Mouse (Mus musculus) thymus, adult 2 months (tissue): ENCODE data around the gene Prkg1. TPM values are rescaled to one million over a fixed set of nuclear protein-coding genes. Genes with fewer than 3 reads are reported as not detected.
"Not testable (repeated sequence)": the region's sequence is repeated elsewhere in the genome, so short reads cannot be mapped to it uniquely, and the experiment has no call there.

ENCODE experiments used
- DNase-seq: peaks from one replicate; pipeline ENCODE4 v3.0.0; 2021
- H3K27ac ChIP-seq: fragments of 200-500 bp; 2 replicates; pipeline ENCODE4 v1.5.1; 2012; ENCODE audit warnings: low read length, control low read depth; ENCODE audit not compliant: control insufficient read depth, insufficient read depth
- H3K27me3 ChIP-seq: fragments of 200-500 bp; 2 replicates; pipeline ENCODE4 v1.6.1; 2012; ENCODE audit warnings: mild to moderate bottlenecking, low read length, moderate library complexity, mixed read lengths; ENCODE audit not compliant: control insufficient read depth, insufficient read depth
- H3K36me3 ChIP-seq: fragments of 200-500 bp; 2 replicates; pipeline ENCODE4 v1.6.1; 2012; ENCODE audit warnings: mild to moderate bottlenecking, low read length, moderate library complexity; ENCODE audit not compliant: control insufficient read depth, insufficient read depth
- H3K4me1 ChIP-seq: fragments of 200-500 bp; replicated peaks from 2 replicates; pipeline ENCODE4 v1.6.1; 2012; ENCODE audit warnings: low read length; ENCODE audit not compliant: control insufficient read depth, insufficient read depth
- H3K4me3 ChIP-seq: fragments of 200-500 bp; 2 replicates; pipeline ENCODE4 v1.5.1; 2012; ENCODE audit warnings: mild to moderate bottlenecking, low read length, control low read depth, moderate library complexity; ENCODE audit not compliant: control insufficient read depth, insufficient read depth
- CTCF ChIP-seq: fragments of 200-500 bp; IDR thresholded peaks from 2 replicates; pipeline ENCODE4 v1.5.1; 2012; ENCODE audit warnings: mild to moderate bottlenecking, control low read depth, low read length, moderate library complexity, borderline replicate concordance; ENCODE audit not compliant: control insufficient read depth, poor library complexity, insufficient read depth; ENCODE audit errors: extremely low read depth
- POLR2A ChIP-seq: fragments of 200-500 bp; IDR thresholded peaks from 2 replicates; pipeline ENCODE4 v1.6.1; 2012; ENCODE audit warnings: mild to moderate bottlenecking, low read length, control low read depth, moderate library complexity; ENCODE audit not compliant: control insufficient read depth, poor library complexity, insufficient read depth; ENCODE audit errors: extremely low read depth
- WGBS: fragments of 180-500 bp; shearing (Covaris S2); methylation state at CpG from one replicate; pipeline ENCODE4 v1.1.7; 2018; 5-methylcytosine and 5-hydroxymethylcytosine counted together
- polyA plus RNA-seq: library from polyadenylated mRNA; depleted of rRNA; stranded (reverse); fragments of >200 nt; gene quantifications from 2 replicates; pipeline ENCODE4 v1.2.3, GENCODE M21; 2012

The Prkg1 gene
- polyA plus RNA-seq, 1 experiment, result 0.26 TPM

- Histone ChIP-seq H3K27me3 (no peaks in the 10 kb centered on the region), H3K4me3 (no peak overlapping the region), H3K4me1 (no peaks in the 10 kb centered on the region), H3K36me3 (no peaks in the 10 kb centered on the region), H3K27ac (no peak overlapping the region)
- DNase-seq, result no peak
- TF ChIP-seq CTCF (no peak), POLR2A (no peak)
- 91% methylated on average over 5 of the region's 5 CpGs for WGBS
These were observed 403.3 kb downstream of the Prkg1 start for GRCm38 (mm10) chr19:31361575-31361974.

- 73% methylated on average over 3 of the region's 3 CpGs for WGBS
- DNase-seq, result no peak
- TF ChIP-seq POLR2A (no peak), CTCF (no peak)
- H3K36me3 ChIP-seq, result no peaks in the 10 kb centered on the region
- H3K27me3 ChIP-seq, result no peaks in the 10 kb centered on the region
- H3K4me1 ChIP-seq, result no peaks in the 10 kb centered on the region
- H3K4me3 ChIP-seq, result no peak overlapping the region
- no peak overlapping the region for H3K27ac ChIP-seq
These were observed 403.7 kb downstream of the Prkg1 start for GRCm38 (mm10) chr19:31361161-31361560.

- Histone ChIP-seq H3K4me1 (no peaks in the 10 kb centered on the region), H3K36me3 (no peaks in the 10 kb centered on the region), H3K27me3 (no peaks in the 10 kb centered on the region), H3K27ac (no peak overlapping the region), H3K4me3 (no peak overlapping the region)
- 88% methylated on average over 1 of the region's 1 CpGs for WGBS
- TF ChIP-seq POLR2A, result no peak
- no peak for TF ChIP-seq CTCF
- DNase-seq, result no peak
These were observed 409.9 kb downstream of the Prkg1 start for GRCm38 (mm10) chr19:31354959-31355358.

- not testable (repeated sequence) for H3K27me3 ChIP-seq, H3K4me1 ChIP-seq, DNase-seq, H3K36me3 ChIP-seq, H3K4me3 ChIP-seq, H3K27ac ChIP-seq
These were observed 412.0 kb downstream of the Prkg1 start for GRCm38 (mm10) chr19:31352784-31353183.

GRCm38 (mm10) chr19:31351796-31352195 lies 413.0 kb downstream of the Prkg1 start:
- Histone ChIP-seq H3K27ac (no peak overlapping the region), H3K27me3 (no peaks in the 10 kb centered on the region), H3K4me1 (no peaks in the 10 kb centered on the region), H3K36me3 (no peaks in the 10 kb centered on the region), H3K4me3 (no peak overlapping the region)
- TF ChIP-seq POLR2A (no peak), CTCF (no peak)
- DNase-seq, result no peak
- 94% methylated on average over 3 of the region's 3 CpGs for WGBS

GRCm38 (mm10) chr19:31342150-31342549 lies 422.7 kb downstream of the Prkg1 start:
- TF ChIP-seq CTCF (no peak), POLR2A (no peak)
- DNase-seq, result peak; percentile 54
- no peaks in the 10 kb centered on the region for H3K36me3 ChIP-seq
- WGBS, result 8% methylated on average over 4 of the region's 4 CpGs
- H3K27me3 ChIP-seq, result no peaks in the 10 kb centered on the region
- peaks cover 3% of the 10 kb centered on the region for H3K4me1 ChIP-seq
- H3K4me3 ChIP-seq, result no peak overlapping the region
- H3K27ac ChIP-seq, result no peak overlapping the region

- H3K4me3 ChIP-seq, result no peak overlapping the region
- peaks cover 4% of the 10 kb centered on the region for H3K4me1 ChIP-seq
- H3K27me3 ChIP-seq, result no peaks in the 10 kb centered on the region
- no peak overlapping the region for H3K27ac ChIP-seq
- no peak for DNase-seq
- TF ChIP-seq POLR2A, result no peak
- no peak for TF ChIP-seq CTCF
- WGBS, result 81% methylated on average over 1 of the region's 1 CpGs
- H3K36me3 ChIP-seq, result no peaks in the 10 kb centered on the region
These were observed 423.9 kb downstream of the Prkg1 start for GRCm38 (mm10) chr19:31340898-31341297.
